In genomic region chr9:120581941-120582618, GRCm38 (mm10) we compare ENCODE assay signal across 7 mouse cellular contexts. TPM values are rescaled to one million over a fixed set of nuclear protein-coding genes. Genes with fewer than 3 reads are reported as not detected.
DNase-seq lines count a peak whose midpoint lies in the region; ATAC-seq and TF ChIP-seq lines count a peak whose summit lies in the region.

No protein-coding gene starts in this region.

- TF ChIP-seq POLR2A in limb, embryonic 14.5 days (IDR thresholded peaks at IDR 0.05; ENCODE audit: borderline replicate concordance, extremely low read depth, insufficient read depth, insufficient read length), result no peak
- no peak; the same call in 1 of the 2 replicates for TF ChIP-seq POLR2A in testis, adult 2 months (IDR thresholded peaks at IDR 0.05; ENCODE audit: control insufficient read depth, low read depth, low read length)

- 29% methylated on average over 20 of the region's 21 CpGs for WGBS in hindbrain, embryonic 13.5 days
- WGBS in limb, embryonic 14.5 days, result 15% methylated on average over 21 of the region's 21 CpGs
- 22% methylated on average over 21 of the region's 21 CpGs for WGBS in midbrain, embryonic 13.5 days

- peak; percentile 84 for DNase-seq in ES-CJ7 (ENCODE audit: low read depth, low spot score)
- peak; percentile 60 for DNase-seq in adipocyte (ENCODE audit: low spot score)
- peak; percentile 64 for DNase-seq in forelimb bud, embryonic 11.5 days (ENCODE audit: low read depth, low spot score)
- DNase-seq in limb, embryonic 14.5 days (ENCODE audit: low spot score), result peak; percentile 80

- ATAC-seq in hindbrain, embryonic 13.5 days (ENCODE audit: low FRiP score), result peak; percentile 39
- peak; percentile 80 for ATAC-seq in limb, embryonic 14.5 days (ENCODE audit: low FRiP score, low read depth)
- peak; percentile 44 for ATAC-seq in midbrain, embryonic 13.5 days

- no peaks in the 10 kb centered on the region for H3K9me3 ChIP-seq in hindbrain, embryonic 13.5 days
- H3K9me3 ChIP-seq in limb, embryonic 14.5 days (ENCODE audit: control insufficient read depth, low read length), result no peaks in the 10 kb centered on the region
- H3K9me3 ChIP-seq in midbrain, embryonic 13.5 days, result no peaks in the 10 kb centered on the region

- H3K4me2 ChIP-seq in hindbrain, embryonic 13.5 days, result peak overlapping the region; percentile 55
- peak overlapping the region; percentile 82 for H3K4me2 ChIP-seq in limb, embryonic 14.5 days (replicated peaks; ENCODE audit: low read depth, low read length, severe bottlenecking)
- H3K4me2 ChIP-seq in midbrain, embryonic 13.5 days (replicated peaks), result peak overlapping the region; percentile 58

- 0 out of 2 replicates have a peak overlapping the region, but pooled peaks have one; percentile 15 for H3K27ac ChIP-seq in hindbrain, embryonic 13.5 days
- peak overlapping the region; percentile 77 for H3K27ac ChIP-seq in limb, embryonic 14.5 days (replicated peaks; ENCODE audit: low read depth, low read length)
- peak overlapping the region; percentile 54; the same call in 1 of the 2 replicates for H3K27ac ChIP-seq in midbrain, embryonic 13.5 days
- H3K27ac ChIP-seq in testis, adult 2 months (ENCODE audit: control insufficient read depth, insufficient read depth, low read depth, low read length), result peak overlapping the region; percentile 82

- H3K4me3 ChIP-seq in hindbrain, embryonic 13.5 days, result peak overlapping the region; percentile 27
- peak overlapping the region; percentile 40 for H3K4me3 ChIP-seq in limb, embryonic 14.5 days (replicated peaks; ENCODE audit: low read length)
- H3K4me3 ChIP-seq in midbrain, embryonic 13.5 days (replicated peaks), result peak overlapping the region; percentile 29
- peak overlapping the region; percentile 66 for H3K4me3 ChIP-seq in testis, adult 2 months (ENCODE audit: control insufficient read depth, low read depth, low read length)

- TF ChIP-seq CTCF in testis, adult 2 months (IDR thresholded peaks at IDR 0.05; ENCODE audit: control insufficient read depth, insufficient read depth, insufficient replicate concordance, low read depth, low read length), result no peak

- H3K36me3 ChIP-seq in hindbrain, embryonic 13.5 days, result no peaks in the 10 kb centered on the region
- H3K36me3 ChIP-seq in limb, embryonic 14.5 days (ENCODE audit: control insufficient read depth, insufficient read depth, low read length), result no peaks in the 10 kb centered on the region
- no peaks in the 10 kb centered on the region for H3K36me3 ChIP-seq in midbrain, embryonic 13.5 days
- H3K36me3 ChIP-seq in testis, adult 2 months (ENCODE audit: control insufficient read depth, insufficient read depth, low read length), result no peaks in the 10 kb centered on the region

- H3K4me1 ChIP-seq in hindbrain, embryonic 13.5 days (replicated peaks), result peaks cover 22% of the 10 kb centered on the region
- H3K4me1 ChIP-seq in limb, embryonic 14.5 days (ENCODE audit: control insufficient read depth, insufficient read depth, low read length), result peaks cover 11% of the 10 kb centered on the region; the same call in 1 of the 2 replicates
- H3K4me1 ChIP-seq in midbrain, embryonic 13.5 days (replicated peaks), result peaks cover 24% of the 10 kb centered on the region
- H3K4me1 ChIP-seq in testis, adult 2 months (ENCODE audit: control insufficient read depth, insufficient read depth, low read length), result peaks cover 21% of the 10 kb centered on the region

- H3K9ac ChIP-seq in hindbrain, embryonic 13.5 days, result peak overlapping the region; percentile 67
- H3K9ac ChIP-seq in limb, embryonic 14.5 days (ENCODE audit: low read depth, low read length, severe bottlenecking), result peak overlapping the region; percentile 58
- H3K9ac ChIP-seq in midbrain, embryonic 13.5 days (replicated peaks), result peak overlapping the region; percentile 54

- 0 out of 2 replicates have a peak, but pooled peaks cover 4% of the 10 kb centered on the region for H3K27me3 ChIP-seq in hindbrain, embryonic 13.5 days
- H3K27me3 ChIP-seq in limb, embryonic 14.5 days (ENCODE audit: control insufficient read depth, insufficient read depth, low read length), result no peaks in the 10 kb centered on the region
- H3K27me3 ChIP-seq in midbrain, embryonic 13.5 days, result no peaks in the 10 kb centered on the region
- H3K27me3 ChIP-seq in testis, adult 2 months (ENCODE audit: control insufficient read depth, insufficient read depth, low read length), result no peaks in the 10 kb centered on the region

RNA-seq across cellular contexts. Expression of gene Rpl14, which starts 10.8 kb away (rescaled TPM):
- polyA plus RNA-seq in hindbrain, embryonic 13.5 days (2015; fragmentation: Nextera tagmentation; extraction: Ambion mirVana), result 481 and 484 TPM in 2 replicates
- 604 and 1,322 TPM in 2 replicates for polyA plus RNA-seq in limb, embryonic 14.5 days (2012; rRNA removed)
- polyA plus RNA-seq in limb, embryonic 14.5 days (2014; fragmentation: Nextera tagmentation; extraction: Ambion mirVana), result 1,098 and 1,112 TPM in 2 replicates
- polyA plus RNA-seq in midbrain, embryonic 13.5 days (2015; fragmentation: Nextera tagmentation; extraction: Ambion mirVana), result 474 and 477 TPM in 2 replicates
- polyA plus RNA-seq in testis, adult 2 months (2012; rRNA removed), result 118 and 126 TPM in 2 replicates

RNA-seq across cellular contexts. Expression of gene Entpd3, which starts 42.5 kb away (rescaled TPM):
- 1.2 and 1.6 TPM in 2 replicates for polyA plus RNA-seq in hindbrain, embryonic 13.5 days (2015; fragmentation: Nextera tagmentation; extraction: Ambion mirVana)
- 4.5 and 4.9 TPM in 2 replicates for polyA plus RNA-seq in limb, embryonic 14.5 days (2012; rRNA removed)
- 2.2 and 2.4 TPM in 2 replicates for polyA plus RNA-seq in limb, embryonic 14.5 days (2014; fragmentation: Nextera tagmentation; extraction: Ambion mirVana)
- 1.1 and 1.2 TPM in 2 replicates for polyA plus RNA-seq in midbrain, embryonic 13.5 days (2015; fragmentation: Nextera tagmentation; extraction: Ambion mirVana)
- 0.06 and 0.19 TPM in 2 replicates for polyA plus RNA-seq in testis, adult 2 months (2012; rRNA removed)

Comparison
In these comparisons a context has a peak if more than half of its experiments do, and no peak if none do; other contexts are left out.
1. Peak in every context shown above with its lines: DNase-seq, ATAC-seq, H3K4me3 ChIP-seq and H3K27ac ChIP-seq.
2. H3K27ac ChIP-seq: peak in every context shown above with its lines; median percentile 82 in testis, adult 2 months; 77 in limb, embryonic 14.5 days; 54 in midbrain, embryonic 13.5 days; 15 in hindbrain, embryonic 13.5 days.